Mouse (Mus musculus) left cerebral cortex, adult 2 months (tissue): ENCODE results near the gene Scarf1. TPM values are rescaled to one million over a fixed set of nuclear protein-coding genes. Genes with fewer than 3 reads are reported as not detected.

Experiments used
- DNase-seq, 2 experiments: peaks; one replicate each; pipeline ENCODE4 v3.0.0; 2021 to 2022; ENCODE audit warnings: low spot score in 2 of 2, mixed read lengths in 1 of 2; ENCODE audit errors: extremely low spot score in 1 of 2
- H3K27ac ChIP-seq: fragments of 200-600 bp; 2 replicates; pipeline ENCODE4 v1.8.1; 2022
- H3K4me3 ChIP-seq: fragments of 200-600 bp; 2 replicates; pipeline ENCODE4 v1.8.1; 2022
- CTCF ChIP-seq: fragments of 200-600 bp; IDR thresholded peaks from 2 replicates; pipeline ENCODE4 v1.8.1; 2022; ENCODE audit warnings: antibody characterized with exemption, mild to moderate bottlenecking, moderate library complexity
- intact Hi-C: fragments of 180-260 bp; cut with DNase I; formaldehyde crosslinking; loops from one replicate; pipeline ENCODE4 v1.15.1; 2025
- total RNA-seq, 2 experiments: library from RNA; stranded (reverse); gene quantifications; 2 replicates each; pipeline ENCODE4 v1.2.3; 2021

Scarf1 gene
- total RNA-seq, 2 experiments from 2014 or later = 1.3 to 1.6 TPM

DNA sequence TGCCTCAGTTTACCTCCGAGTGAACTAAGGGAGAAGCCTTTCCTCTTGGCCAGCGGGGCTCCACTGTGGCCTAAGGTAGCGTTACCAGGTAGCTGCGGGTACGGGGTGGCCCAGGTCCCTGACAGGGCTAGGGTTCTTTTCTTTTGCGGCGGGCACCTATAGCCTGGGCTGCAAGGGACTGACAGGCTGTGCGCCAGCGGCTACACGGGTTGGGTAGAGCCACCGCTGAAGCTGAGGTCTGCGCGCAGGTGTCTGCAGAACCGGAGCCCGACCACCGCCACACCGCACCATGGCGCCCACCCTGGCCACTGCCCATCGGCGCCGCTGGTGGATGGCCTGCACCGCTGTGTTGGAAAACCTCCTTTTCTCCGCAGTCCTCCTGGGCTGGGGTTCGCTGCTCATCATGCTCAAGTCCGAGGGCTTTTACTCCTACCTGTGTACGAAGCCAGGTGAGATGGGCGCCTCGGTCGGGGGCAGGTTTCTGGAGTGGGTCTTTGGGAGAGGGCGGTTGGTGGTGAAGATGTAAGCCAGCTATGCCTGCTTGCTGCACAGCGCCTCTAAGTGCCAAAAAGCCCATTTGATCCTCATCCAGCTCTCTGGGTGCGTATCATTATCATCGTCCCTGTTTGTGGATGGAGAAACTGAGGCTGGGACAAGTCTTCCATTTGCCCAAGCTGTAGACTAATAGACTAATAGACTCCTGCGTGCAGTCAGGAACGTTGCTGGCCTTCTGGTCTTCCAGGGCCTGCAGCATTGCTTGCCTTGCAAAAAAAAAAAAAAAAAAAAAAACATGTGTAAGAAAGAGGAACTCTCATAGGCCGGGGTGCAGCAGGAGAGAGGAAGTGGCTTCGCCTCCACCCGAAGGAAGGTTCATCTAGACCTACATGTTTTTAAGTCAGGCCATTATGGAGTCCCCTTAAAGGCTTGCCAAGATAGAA lies 19.3 kb downstream of the Scarf1 start:
- intact Hi-C loops = no loop called here
- TF ChIP-seq CTCF = no peak
- DNase-seq = peak; percentile 27 to 50
- H3K27ac ChIP-seq = peak overlapping the region; percentile 97
- H3K4me3 ChIP-seq = peak overlapping the region; percentile 90

DNA sequence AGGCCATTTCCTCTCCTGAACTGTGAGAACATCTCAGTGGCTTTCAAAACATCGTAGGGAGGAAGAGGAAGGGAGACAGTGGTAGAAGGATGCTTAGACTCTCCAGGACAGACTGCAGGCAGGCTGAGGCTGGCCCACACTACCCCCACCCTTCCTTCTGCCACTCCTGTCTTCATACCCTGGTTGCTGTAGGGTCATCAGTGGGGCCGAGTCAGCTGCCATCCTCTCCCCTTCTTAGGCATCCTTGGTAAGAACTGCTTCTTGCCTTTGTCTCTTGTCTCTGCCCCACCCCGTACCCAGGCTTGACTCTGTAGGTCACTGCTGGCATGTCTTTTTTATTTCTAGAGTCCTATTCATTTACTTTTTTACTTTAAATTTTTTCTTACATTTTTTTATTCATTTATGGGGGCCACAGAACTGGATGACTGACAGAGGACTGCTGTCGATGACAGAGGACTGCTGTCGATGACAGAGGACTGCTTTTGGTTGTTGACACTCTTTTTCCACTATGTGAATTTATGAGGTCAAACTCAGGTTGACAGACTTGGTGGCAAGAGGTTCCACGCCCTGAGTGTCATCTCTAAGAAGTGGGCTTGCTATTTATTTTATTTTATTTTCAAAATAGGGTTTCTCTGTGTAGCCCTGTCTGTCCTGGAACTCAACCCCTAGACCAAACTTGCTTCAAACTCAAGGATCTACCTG lies 20.1 kb downstream of the Scarf1 start:
- no peak for TF ChIP-seq CTCF
- Histone ChIP-seq H3K27ac (peak overlapping the region; percentile 97), H3K4me3 (peak overlapping the region; percentile 90)
- intact Hi-C loops = no loop called here
- DNase-seq = no peak

DNA sequence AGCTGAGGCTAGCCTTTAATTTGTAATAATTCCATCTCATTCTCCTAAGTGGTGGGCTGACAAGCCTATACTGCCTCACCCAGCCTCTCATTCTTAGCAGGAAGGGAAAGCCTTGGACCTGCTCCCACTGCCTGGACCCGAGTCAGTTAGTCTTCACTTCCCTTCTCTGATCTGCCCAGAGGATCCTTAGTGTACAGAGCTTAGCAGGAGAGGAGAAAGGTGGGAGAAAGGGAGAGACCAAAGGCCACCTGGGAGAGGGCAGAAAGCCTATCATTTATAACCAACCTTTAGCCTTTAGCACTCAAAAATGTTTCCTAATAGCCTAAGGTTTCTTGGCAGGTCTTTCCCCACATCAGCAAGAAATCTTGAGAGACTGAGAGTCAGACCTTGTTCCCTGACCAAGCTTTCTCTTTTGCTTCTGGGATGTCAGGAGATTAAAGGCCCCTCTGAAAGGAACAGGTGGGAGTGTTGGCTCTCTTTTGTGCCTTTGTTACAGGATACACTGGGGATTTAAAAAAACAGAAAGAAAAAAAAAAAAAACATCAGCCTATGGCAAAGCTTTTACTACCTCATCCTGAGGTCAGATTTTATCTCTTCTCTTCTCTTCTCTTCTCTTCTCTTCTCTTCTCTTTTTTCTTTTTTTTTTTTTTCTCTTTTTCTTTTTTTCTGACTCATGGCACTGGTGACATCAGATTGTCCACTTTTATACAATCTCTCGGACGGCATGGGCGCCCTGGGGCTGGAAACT lies 21.1 kb downstream of the Scarf1 start:
- intact Hi-C loops = no loop called here
- DNase-seq = no peak
- Histone ChIP-seq H3K27ac (peak overlapping the region; percentile 48; the same call in 1 of the 2 replicates), H3K4me3 (no peak overlapping the region; the same call in 1 of the 2 replicates)
- no peak for TF ChIP-seq CTCF

DNA sequence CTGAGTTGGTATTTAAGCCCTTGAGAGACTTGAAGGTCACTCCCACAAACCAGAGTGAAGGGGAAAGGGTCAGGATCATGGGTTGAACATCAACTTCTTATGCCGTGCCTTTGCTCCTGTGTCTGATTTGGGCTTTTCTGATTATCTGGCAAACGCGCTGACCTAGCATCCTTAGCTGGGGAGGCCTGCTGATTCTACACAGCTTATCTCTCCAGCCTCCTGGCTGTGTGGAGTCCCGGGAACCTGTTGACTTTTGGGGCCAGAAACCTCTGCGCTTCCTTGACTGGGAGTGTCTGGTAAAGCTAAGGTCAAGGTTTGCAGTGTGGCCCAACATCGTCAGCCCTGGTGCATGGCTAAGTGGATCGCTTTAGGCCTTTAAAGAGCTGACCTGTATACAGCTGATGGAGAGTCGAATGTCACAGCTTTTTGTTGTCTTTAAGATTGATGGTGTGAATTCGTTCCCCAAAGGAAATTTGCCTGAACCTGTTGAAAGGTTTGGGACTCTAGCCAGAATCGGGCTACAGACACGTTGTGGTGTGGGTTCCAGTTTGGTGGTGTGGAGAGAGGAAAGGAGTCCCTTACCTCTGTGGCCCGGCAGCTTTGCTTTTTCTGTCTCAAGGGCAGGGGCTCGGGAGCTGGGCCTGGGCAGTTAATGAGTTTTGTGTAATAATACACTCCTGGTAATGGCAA lies 21.9 kb downstream of the Scarf1 start:
- Histone ChIP-seq H3K27ac (peak overlapping the region; percentile 32; the same call in 1 of the 2 replicates), H3K4me3 (peak overlapping the region; percentile 9; the same call in 1 of the 2 replicates)
- intact Hi-C loops = no loop called here
- TF ChIP-seq CTCF = no peak
- DNase-seq = no peak

DNA sequence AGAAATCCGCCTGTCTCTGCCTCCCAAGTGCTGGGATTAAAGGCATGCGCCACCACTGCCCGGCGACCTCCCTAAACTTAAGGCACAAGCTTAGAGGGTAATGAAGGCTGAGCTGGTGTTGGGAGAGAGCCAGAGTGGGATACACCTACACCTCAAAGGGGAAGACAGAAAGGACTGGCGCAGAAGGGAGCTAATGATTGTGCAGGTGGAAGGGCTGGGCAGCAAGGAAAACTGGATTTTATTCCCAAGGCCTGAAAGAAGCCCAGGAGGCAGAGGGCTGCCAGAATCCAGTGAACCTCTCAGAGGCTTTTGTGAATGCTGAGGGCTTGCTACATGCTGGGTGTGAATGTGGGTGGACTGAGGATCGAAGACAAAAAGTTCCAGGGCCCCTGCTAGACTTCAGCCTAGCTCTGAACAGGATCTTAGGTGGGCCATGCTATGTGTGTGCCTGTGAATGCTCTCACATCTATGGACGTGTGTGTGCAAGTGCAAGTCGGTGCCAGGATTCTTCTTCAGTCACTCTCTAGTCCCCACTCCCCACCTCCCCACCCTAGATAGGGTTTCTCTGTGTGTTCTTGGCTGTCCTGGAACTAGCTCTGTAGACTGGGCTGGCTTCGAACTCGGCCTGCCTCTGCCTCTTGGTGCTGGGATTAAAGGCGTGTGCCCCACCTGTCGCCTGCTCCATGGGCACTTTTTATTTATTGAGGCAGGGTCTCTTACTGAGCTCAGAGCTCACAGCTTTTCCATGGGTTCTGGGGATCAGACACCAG lies 23.1 kb downstream of the Scarf1 start:
- intact Hi-C loops = no loop called here
- TF ChIP-seq CTCF = no peak

DNA sequence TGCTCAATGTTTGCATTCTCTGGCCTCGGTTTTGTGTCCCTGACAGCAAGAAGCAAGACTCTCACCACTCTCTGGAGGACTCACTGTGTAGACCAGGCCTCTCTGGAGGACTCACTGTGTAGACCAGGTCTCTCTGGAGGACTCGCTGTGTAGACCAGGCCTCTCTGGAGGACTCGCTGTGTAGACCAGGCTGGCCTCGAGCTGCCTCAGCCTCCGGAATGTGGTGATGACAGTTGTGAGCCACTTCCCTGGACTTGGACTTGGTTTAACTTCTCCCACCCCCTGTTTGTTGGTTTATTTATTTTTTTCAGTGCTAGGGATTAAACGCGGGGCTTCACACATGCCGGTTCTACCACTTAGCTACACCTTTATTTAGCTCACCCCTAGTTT lies 23.7 kb downstream of the Scarf1 start:
- no peak for TF ChIP-seq CTCF
- DNase-seq = no peak
- intact Hi-C loops = no loop called here
- H3K4me3 ChIP-seq = no peak overlapping the region
- H3K27ac ChIP-seq = peak overlapping the region; percentile 80

More for the DNA sequence above, 23.1 kb downstream of the Scarf1 start:
- no peak for DNase-seq
- Histone ChIP-seq H3K27ac (no peak overlapping the region; the same call in 1 of the 2 replicates), H3K4me3 (no peak overlapping the region)

DNA sequence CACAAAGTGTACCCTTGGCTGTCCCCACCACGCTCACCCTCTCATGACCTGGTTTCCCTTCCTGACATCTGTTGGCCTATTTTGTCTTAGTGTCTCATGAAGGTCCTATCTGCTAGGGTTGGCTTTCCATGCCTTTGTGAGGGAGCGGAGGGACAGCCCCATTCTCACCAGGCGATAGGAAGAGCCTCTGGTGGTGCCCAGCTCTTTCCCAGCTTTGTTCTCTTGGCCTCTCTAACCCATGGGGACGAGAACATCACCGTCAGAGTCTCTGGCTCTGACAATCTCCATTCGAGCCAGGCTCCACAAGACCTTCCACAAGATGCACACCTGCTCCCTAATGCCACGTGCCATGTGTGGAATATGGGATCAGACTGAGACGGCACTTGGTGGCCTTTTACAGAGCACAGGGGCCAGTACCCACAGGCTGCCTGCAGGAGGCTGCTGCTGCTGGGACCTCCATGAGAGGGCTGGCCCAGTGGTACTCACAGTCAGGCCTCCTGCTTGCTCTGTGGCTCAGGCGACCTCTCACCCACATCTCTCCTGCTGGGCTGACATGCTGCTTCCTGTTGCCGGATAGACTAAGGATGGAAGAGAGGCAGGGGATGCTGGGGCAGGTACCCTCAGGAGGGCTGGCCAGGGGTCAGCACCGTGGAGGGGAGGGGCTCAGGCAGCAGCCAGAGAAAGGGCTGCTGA lies 24.3 kb downstream of the Scarf1 start:
- Histone ChIP-seq H3K27ac (peak overlapping the region; percentile 80), H3K4me3 (no peak overlapping the region)
- no peak for DNase-seq
- intact Hi-C loops = no loop called here
- TF ChIP-seq CTCF = peak; percentile 16

DNA sequence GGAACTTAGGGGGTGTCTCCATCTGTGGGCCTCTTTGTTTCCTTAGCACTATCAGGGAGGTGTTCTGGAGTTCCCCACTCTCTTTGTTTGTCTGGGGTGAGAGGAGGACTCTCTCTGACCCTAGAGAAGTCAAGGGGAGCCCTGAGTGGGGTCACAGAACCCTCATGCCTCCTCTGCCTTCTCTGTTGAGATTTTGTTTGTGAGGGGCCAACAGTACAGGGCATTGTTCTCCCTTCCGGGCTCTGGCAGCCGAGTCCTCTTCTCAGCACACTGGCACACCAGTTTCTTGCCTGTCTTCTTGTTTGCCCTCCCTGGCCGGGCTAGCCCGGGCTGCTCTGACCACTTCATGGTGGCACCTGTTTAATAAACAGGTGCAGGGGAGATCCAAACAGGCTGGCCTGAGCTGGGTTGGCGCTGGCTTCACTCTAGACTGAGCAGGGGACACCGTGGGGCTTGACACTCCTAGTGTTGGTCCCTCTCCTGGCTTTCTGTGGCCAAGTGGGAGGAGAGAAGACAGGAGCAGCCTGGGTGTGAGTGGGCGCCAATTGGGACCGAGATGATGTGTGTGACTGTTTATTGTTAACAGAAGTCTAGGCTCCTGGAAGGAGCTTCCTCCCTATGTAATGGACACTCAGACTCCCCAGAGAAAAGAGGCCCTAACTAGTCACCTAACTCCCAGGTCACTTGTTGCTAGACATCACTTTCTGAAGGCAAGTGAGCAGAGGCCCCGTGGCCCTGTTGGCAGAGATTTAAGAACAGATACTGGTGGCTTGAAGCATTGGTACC lies 25.0 kb downstream of the Scarf1 start:
- Histone ChIP-seq H3K4me3 (no peak overlapping the region), H3K27ac (peak overlapping the region; percentile 80)
- intact Hi-C loops = no loop called here
- TF ChIP-seq CTCF = no peak
- no peak for DNase-seq

DNA sequence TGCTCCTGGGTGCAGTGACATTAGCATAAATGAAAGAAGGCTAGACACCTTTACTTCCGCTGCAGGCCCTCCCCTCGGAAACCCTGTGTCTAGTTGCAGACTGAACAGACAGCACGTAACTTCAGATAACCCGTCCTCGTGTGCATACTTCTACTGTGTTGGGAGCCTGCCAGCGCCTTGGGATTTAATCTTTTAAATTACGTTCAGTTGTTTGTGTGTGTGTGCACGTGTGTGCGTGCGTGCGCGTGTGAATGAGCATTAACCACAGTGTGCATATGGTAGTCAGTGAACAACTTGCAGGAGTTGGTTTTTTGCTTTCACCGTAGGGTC lies 25.6 kb downstream of the Scarf1 start:
- no peak for DNase-seq
- Histone ChIP-seq H3K27ac (peak overlapping the region; percentile 80), H3K4me3 (no peak overlapping the region)
- TF ChIP-seq CTCF = no peak
- intact Hi-C loops = no loop called here

DNA sequence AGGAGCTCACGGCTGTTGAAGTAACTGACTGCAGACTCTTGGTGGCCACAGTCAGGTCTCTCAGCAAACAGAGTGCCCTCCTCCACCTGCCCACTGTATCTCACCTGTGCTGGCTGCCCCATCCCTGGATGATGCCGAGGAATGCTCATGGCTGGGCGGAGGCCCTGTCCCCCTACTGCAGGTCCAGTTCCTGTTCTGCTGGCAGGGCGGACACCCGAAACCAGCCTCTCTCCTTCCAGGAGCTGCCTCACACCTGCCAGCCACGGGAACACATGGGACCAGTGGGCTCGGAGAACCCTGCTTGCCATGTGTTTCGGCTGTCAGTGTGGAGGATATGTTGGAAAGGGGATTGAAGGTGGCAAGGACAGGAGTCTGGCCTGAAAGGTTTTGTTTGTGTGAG lies 26.9 kb downstream of the Scarf1 start:
- no peak overlapping the region for H3K4me3 ChIP-seq
- no peak for TF ChIP-seq CTCF
- intact Hi-C loops = no loop called here
- no peak for DNase-seq
- H3K27ac ChIP-seq = peak overlapping the region; percentile 28; the same call in 1 of the 2 replicates
